Mouse (Mus musculus) frontal cortex, postnatal 25 days (tissue): ENCODE data around the gene Epb41l5.

Experiments used
- DNase-seq, 2 experiments: peaks; one replicate each; pipeline ENCODE4 v3.0.0; 2022; ENCODE audit warnings: low spot score in 2 of 2

Epb41l5 gene

DNA sequence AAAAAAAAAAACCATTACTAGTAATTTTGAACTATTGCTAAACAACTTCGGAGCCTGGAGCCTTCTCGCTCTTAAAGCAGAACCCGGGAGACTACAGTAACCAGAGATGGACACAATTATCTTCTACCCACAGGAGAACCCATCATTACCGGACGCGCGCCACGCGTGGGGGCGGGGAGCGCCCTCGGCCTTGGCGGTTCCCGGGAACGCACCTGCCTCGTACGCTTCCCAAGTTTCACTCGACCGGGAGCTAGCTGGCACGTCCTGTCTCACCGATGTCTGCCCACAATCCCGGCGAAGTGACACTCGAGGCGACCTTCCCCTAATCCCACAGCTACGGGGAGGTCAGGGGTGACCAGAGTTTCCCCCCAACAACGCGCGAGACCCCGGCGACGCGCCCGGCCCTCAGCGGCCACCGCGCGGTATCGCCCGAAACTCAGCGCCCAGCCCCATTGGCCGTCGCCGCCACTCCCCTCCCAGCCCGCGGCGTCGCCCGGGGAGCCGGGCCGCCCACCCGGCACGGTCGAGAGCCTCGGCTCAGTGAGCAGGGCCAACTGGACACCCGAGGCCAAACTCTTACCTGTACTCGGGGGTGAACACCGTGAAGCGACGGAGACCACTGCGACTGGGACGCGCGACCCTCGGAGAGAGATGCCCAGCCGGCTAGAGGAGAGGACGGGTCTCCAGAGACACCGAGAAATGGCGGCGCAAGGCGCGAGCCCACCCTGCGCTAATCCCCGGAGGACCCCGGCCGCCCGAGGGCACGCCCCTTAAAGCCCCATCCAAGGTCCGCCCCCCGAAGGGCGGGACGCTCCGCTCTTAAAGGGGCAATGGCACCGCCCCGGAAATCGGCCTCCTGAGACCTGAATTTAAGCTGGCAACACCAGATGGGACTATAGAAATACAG lies at the start of gene Epb41l5:
Gene Epb41l5 (minus strand): TSS at position 796 of the 907 bp plus-strand sequence.
- peak; percentile 32 to 58 for DNase-seq

DNA sequence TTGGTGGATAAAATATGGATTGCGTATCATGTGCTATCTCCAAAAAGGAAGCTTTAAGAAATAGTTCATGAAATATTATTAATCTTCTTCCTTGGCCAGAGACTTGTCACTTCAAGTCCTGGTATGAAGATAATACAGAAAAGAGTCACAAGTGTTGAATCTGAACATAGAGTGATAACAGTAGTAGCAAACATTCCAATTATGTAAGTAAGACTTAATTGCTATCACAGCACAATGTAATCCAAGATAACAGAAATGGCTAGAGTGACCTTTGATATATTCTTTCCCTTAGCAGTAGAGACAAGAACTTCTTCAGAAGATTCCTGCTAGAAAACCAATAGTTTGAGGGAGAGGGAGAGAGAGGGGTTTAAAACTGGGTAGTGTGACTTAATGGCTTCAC lies 48.1 kb upstream of the Epb41l5 start:
- DNase-seq: no peak

DNA sequence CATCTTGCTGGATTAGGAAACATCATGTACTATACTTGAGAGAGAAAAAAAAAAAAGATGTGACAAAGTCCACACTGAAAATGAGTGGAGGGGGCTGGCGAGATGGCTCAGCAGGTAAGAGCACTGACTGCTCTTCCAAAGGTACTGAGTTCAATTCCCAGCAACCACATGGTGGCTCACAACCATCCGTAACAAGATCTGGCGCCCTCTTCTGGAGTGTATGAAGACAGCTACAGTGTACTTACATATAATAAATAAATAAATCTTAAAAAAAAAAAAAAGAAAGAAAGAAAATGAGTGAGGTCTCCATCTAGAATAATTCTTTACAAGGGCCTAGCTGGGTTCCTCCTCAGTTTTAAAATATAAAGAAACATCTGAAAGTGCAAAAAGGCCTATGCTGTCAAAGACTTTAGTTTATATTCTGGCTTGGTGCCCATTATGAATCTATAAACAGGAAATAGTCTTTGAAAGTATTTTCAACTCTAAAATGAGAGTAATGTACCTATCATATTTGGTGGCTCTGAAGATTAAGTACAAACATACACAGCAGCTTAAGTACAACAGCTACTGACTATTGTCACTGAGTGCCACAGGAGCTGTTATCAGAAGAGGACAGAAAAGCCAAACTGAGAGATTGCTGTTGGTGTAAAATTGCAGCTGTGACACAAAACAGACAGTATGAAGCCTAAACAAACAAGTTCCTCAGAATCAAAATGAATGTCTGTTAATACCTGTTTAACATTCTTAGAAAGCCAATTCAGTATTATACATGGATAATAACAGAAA lies 37.2 kb upstream of the Epb41l5 start:
- DNase-seq: no peak

DNA sequence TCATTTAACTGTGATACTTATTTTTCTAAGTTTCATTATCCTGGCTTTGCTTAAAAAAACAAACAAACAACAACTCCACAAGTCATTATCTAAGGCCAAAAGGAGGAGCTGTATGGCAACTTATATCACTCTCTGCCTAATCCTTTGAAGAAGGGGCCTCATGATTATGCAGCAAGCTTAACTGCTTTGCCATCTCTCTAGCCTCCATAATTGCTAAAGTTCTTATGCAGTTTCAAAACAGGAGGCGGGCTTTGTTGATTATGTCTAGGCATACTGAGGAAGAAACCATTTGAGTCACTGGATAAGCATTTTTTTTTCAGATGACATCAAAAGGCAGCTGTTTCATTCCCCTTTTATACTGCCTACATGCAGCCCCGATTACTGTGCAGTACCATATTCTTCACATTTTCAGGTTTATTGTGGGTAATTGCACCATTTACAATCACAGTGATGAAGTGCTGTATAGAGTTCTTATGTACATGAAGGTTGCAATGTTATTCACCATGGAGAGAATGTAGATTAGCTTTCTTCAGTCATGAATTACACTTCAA lies 32.9 kb upstream of the Epb41l5 start:
- DNase-seq: no peak

DNA sequence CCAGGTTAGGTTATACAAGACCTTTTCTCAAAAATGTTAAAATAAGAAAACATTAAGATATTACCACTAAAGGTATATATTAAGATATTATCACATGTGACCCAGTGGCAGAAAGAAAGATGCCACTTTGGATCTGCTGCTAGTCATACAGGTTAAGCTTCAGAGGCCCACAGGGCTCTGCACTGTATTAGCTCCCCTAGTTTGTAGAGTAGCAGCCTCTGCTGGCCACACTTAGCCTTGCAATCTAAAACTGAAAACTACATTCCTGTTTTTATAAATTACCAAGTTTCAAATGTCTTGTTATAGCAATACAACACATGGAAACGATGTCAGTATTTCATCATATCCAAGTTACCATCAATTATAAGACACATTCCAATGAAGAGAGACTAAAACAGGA lies 26.2 kb upstream of the Epb41l5 start:
- DNase-seq: no peak

DNA sequence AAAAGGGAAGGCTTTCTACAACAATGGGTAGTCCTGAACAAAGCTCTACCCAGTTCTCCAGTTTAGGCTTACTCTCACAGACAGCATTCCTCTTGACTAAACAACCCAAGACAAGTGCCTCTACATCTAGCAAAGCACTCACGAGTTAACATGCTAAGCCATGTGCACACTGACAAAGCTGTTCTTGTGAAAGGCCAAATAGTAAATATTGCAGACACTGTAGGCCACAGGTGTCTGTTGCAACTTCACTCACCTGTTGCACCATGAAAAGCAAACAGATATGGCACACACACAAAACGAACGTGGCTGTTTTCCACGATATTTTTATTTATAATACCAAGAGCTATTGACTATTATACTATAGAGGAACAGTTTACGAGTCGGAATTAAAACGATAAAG lies 18.1 kb upstream of the Epb41l5 start:
- DNase-seq: no peak

DNA sequence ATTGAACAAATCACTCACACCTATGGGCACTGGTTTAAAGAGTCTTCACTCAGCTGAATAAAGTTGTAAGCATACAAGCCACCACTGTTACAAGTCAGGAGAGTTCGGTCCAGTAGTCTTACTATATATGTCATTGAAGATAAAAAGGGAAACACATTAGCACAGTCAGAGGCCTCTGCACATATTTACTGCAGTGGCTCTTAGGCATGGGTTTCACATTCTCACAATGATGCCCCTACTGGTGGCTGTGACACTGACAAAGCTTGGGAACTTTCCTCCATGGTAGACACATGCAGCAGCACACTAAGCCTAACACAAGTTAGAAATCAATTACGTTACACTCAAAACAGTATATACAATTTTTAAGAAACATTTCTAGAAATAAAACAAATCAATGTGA lies 5.5 kb upstream of the Epb41l5 start:
- no peak for DNase-seq

DNA sequence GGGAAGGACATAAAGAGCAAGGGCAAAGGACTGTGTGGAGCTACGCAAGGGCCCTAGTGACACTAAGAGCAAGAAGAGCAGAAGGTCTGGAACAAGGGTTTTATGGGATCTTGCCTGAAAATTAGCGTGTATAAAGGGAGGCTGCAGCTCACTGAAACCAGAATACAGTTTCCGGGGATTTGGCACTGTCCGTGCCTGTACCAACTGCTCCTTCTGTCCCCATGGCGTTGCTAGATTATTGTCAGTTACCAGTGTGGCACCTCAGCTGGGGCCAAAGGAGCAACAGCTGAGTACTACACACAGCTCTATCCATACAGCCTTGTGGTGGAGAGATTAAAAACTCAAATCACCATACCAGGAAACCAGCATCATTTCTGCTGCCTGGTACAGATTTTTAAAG lies 1.6 kb upstream of the Epb41l5 start:
- DNase-seq: no peak

DNA sequence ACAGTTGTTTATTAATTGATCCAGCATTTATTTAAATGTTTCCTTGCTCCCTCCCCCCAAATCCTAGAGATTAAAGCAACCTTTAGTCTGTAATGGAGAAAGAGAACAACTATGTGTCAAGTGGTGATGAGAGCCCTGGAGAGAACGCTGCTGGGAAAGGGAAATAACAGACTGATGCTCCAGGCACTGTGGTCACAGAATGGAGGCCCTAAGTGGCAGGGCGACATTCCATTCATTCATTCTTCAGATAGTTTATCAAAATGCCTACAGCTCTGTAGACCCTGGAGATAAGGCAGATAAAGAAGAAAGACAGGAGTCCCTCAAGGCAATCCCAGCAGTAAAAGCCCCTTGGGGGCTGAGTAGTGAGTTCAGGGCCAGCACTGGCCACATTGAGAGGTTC lies 827 bp upstream of the Epb41l5 start:
- no peak for DNase-seq

DNA sequence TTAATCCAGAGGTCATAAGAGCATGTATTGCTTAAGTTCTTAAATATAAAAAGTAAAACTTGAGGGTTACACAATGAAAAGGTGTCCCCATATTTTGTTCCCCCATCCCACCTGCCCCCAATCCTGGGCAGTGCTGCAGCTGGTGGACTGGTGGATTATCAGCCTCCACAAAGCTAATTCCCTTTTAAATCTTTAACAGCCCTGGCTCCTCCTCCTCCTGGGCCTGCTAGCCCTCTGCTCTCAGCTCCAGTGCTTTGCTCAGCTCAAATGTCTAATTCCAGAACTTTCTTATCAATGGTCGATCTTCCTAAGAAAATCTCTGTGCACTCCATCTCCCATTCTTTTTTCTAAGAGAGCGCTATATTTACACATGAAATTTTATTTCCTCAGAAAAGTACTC lies 2.4 kb downstream of the Epb41l5 start:
- no peak for DNase-seq

DNA sequence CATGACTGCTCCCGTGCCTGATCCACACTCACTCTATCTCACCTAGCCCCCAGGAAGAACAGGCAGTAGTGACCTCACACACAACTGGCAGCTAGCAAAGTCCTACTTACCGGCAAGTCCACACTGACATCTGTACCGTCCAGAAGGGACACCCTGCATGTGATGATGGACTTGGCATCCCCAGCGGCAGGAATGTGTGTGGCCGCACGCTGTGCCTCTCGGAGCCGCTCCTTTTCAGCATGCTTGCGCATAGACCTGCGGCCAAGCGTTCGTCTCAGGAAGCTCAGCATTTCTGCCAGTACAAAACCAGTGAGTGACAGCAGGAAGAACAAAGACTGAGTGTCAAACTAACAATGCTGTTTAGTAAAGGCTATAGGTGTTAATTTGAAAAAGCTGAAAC lies 6.4 kb downstream of the Epb41l5 start:
- DNase-seq: no peak

DNA sequence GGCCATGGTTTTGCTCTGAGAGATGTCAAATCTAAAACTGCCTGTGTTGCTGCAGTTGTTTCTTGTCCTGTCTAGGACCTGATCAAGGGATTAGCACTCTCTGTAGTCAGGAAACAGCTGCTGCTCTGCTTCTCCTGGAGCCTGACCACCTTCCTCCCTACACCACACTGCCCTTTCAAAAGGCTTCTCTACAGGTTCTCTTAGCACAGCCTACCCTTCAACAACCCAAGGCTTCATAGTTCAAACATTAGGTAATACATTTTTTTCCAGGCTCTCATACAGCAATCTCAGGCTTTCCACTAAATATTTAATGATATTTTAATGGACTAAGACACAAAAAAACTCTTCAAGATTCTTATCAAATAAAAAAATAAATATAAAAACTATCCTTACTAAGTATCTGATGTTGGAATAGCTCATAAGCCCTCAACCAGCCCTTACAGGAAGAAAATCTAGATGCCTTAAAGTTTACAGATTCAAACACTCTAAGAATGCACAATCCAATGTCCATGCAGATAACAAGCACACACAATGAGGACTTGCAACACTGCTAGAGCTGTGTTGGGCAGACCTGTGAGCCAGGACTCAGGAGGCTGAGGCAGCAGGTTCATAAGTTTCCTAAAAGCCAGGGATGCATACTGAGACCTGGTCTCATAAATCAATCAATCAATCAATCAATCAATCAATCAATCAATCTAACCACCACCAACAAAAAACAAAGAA lies 7.5 kb downstream of the Epb41l5 start:
- no peak for DNase-seq

DNA sequence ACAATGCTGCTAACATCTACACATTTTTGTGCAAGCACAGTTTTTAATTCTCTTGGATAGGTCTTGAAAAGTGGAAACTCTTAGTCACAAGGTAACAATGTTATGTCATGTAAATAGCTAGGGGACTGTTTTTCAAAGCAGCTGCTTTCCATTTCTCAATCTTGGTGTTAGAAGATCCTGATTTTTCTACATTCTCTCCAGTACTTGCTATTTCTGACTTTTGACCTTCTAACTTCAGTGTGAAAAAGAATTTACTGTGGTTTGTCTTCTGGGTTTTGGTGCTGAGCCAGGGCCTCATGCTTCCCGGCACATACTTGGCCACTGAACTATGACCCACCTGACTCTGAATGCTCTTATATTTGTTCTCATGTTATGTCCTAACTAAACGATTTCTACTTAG lies 8.8 kb downstream of the Epb41l5 start:
- no peak for DNase-seq

DNA sequence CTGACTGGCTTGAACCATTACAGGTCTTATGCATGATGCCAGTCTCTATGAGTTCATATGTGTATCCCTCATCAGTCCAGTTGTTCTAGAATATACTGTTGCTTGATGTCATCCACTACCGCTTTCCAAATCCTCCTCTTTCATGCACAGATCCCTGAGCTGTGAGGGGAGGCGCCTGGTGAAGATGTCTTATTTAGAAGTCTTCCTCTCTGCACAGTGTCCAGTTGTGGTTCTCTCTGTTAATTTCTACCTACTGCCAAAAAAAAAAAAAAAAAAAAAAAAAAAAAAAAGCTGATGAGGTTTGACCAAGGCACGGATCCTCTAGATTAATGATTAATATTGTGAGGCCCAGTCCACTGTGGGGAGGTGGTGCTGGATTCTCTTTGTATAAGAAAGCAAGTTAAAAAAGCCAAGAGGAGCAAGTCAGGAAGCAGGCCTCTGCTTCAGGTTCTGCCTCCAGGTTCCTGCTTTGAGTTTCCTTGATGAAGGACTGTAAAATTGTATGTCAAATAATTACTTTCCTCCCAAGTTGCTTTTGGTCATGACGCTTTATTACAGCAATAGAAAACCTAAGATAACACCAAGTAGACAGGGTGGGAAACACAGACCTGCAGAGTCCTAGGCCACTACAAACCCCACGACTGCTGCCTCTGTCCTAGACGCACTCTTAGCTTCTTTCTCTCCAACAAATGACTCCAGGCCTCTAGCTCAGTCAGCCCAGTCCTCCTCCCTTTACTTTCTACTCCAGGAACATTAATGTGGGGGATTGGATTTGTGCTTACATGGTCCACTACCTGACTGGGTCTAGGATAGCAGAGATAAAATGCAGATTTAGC lies 11.4 kb downstream of the Epb41l5 start:
- no peak for DNase-seq

DNA sequence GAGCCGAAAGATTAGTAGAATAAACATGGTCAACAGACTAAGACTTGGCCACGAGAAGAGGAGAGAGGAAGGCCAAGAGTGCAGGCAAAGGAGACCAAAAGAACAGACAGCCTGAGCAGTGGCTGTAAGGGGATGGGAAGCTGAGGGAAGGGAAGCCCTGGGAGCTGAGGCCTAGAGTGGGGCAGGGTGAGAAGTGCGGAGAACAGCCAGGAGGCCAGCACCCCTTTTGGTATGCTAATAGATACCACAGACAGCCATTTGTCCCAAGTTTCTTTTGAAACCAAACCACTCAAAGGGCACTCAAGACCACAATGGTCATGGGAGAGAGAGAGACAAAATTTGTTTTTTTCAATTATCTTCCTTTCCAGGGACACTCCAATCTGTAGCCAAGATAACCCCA lies 14.1 kb downstream of the Epb41l5 start:
- DNase-seq: no peak

DNA sequence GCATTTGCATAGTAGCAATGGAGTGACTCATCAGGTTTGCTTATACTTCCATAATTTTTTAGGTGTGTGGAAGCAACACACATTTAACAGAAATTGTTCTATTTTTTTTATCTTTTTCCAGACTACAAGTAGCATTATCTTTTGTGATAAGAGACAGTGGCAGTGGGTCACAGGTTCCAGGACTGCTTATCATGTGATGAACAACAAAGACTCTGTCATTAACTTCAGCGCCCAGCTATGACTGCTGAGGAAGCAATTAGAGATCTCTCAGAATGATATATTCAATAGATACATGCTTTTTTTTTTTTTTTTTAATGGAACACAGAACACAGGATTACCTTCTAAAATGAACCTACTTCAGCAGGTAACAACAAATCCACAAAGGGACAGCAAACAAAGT lies 18.4 kb downstream of the Epb41l5 start:
- no peak for DNase-seq

DNA sequence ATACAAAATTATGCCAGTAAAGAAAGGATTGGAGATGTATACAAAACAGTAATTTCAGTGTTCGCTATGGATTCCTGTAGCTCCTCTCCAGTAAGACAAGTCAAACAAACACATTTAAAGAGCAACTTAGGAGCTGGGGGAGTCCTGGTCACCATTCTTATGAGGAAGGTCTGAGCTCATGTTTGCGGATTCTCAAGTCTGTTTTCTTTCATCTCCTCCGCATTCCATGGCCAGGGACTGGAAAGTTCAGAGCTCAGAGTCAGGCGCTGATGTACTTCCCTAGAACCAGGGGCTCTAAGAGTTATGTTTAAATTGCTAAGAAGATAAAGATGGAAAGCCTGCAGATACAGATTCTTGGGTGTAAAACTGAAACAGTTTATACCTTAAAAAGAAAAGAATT lies 22.0 kb downstream of the Epb41l5 start:
- DNase-seq: no peak

DNA sequence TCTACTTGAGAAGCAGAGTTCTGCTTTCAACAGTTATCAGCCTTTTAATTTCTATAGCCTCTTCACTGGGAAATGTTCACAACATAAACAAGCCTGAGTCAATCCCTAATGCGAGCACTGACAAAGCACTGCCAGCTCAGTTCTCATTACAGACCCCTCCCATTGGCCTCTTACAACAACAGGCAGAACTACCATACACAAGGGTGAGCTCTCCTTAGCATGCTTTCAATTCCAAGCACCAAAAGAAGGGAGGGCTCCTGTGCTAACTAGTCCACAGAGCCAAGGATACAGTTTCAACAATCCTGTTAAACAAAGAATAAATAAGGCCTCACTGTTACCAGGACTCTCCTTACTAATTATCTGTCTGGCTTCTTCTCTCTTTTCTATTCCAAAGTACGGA lies 24.4 kb downstream of the Epb41l5 start:
- DNase-seq: no peak

DNA sequence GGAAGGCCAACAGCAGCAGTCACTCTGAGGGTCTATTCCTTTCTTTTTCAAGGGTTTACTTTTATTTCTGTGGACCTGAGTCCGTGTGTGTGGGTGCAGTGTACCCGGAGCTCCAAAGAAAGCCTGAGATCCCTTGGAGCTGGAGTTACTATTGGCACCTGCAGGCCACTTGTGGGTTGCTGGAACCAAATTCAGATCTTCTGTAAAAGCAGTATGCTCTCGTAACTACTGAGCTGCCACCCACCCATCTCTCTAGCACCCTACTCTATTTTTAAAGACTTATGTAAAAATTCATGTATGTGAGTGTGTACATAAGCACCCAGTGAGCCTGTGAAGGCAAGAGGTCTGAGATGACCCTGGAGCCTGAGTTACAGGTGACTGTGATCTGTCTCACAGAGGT lies 43.4 kb downstream of the Epb41l5 start:
- DNase-seq: peak in 1 of 2 experiments; percentile 4

DNA sequence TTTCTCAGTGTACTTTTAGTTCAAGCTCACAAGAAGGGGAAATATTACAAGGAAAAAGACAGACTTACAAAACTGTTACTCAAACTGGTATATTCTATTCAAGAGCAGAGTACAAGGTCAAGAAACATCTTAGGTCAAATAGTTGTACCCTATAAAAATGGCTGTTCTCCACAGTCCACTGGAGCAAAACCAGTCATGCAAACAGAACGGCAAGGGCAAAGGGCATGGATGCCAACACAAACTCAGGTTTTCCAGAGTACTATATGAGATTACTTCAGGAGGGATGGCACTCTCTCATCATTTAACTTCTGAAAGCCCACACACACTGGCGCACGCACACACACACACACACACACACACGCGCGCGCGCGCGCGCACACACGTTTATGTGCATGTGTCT lies 46.4 kb downstream of the Epb41l5 start:
- DNase-seq: no peak

DNA sequence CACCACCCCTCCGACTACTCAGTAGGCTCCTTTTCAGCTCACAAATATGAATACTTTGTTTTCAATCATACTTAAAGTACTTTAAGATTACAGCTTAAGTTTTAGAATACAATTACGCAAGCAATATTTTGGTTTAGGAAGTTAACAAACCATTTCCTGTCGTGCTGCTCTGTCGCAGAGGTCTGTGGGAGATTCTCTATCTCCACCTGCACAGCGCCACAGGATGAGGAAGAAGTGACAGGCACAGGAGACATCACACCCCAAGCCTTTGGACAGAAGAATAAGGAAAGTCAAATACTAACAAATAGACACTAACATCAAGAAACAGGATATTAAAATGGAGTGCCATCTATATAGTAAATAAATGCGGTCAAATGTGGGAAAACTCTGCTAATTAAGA lies 49.9 kb downstream of the Epb41l5 start:
- no peak for DNase-seq
